Mouse (Mus musculus): ENCODE results near the gene Man2b2. TPM values are rescaled to one million over a fixed set of nuclear protein-coding genes. Genes with fewer than 3 reads are reported as not detected.

Man2b2 gene
- 80.2 and 90.2 TPM in 2 replicates for polyA plus RNA-seq (2012)

GRCm38 (mm10) chr5:36829913-36830879, at the start of gene Man2b2:
Gene Man2b2 (minus strand): TSS chr5:36830653.

GRCm38 (mm10) chr5:36868266-36869090, 38.0 kb upstream of the Man2b2 start, which contains the start of gene Ppp2r2c:
Gene Ppp2r2c (plus strand): TSS chr5:36868513.

GRCm38 (mm10) chr5:36796296-36797014, 34.0 kb downstream of the Man2b2 start, which contains the start of gene Mrfap1:
Gene Mrfap1 (minus strand): TSS chr5:36796772.

Other genes starting within 250 kb of the Man2b2 start
- gene Tbc1d14, start 237.4 kb downstream of the Man2b2 start, polyA plus RNA-seq (2012): 14.9 and 16.1 TPM in 2 replicates
- gene D5Ertd579e, start 134.6 kb downstream of the Man2b2 start, polyA plus RNA-seq (2012): 2.9 and 3.7 TPM in 2 replicates
- 30.3 and 35.1 TPM in 2 replicates for gene Bloc1s4, start 82.0 kb downstream of the Man2b2 start, polyA plus RNA-seq (2012)
- 94.8 and 98.0 TPM in 2 replicates for gene Mrfap1, start 33.9 kb downstream of the Man2b2 start, polyA plus RNA-seq (2012)
- not detected in 2 replicates for gene Ppp2r2c, start 37.9 kb upstream of the Man2b2 start, polyA plus RNA-seq (2012)
- gene Wfs1, start 158.6 kb upstream of the Man2b2 start, polyA plus RNA-seq (2012): 1.7 and 2.5 TPM in 2 replicates

Measured in megakaryocyte-erythroid progenitor cell, adult 5 weeks (primary cell).